Mouse (Mus musculus) thymus, postnatal 14 days (tissue): Measurements from ENCODE around the gene Nol8.

Experiments used
- DNase-seq: peaks from one replicate; pipeline ENCODE4 v3.0.0; 2021

Gene Nol8

DNA sequence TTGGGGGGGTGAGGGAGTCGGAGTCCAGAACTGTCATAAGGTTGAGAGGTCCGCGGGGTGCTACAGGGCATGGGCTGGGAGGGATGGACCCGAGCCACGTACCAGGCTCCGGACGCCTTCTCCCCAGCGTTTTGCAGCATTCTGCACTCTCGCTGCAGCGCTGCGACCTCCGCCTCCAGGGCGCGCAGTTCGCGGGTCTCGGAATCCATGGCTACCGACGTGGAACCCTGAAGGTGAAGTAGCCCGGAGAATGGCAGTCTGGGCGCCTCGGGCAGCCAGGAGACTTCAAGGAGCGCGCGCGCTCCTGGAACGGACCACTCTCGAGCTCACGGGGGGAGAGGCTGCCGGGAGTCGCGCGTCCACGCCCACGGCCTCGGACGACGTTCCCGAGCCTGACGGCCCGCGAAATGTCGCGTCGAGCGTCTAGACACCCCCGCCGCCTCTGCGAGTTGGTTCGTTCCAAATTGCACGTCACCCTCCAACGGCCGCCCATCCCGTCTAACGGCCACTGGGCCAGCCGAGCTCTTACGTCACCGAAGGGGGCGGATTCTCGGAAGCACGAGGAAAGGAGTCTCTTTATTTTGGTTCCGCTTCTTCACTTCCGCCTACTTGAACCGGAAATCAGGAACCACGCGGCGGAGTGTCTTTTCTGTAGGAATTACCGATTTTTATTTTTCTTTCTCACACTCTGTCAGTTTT is at the start of gene Nol8, which contains the start of gene Cenpp:
Gene Nol8 (plus strand): TSS at position 598 of the 699 bp plus-strand sequence.
Gene Cenpp (minus strand): TSS at position 305 of the 699 bp plus-strand sequence.
- DNase-seq: peak; percentile 100

DNA sequence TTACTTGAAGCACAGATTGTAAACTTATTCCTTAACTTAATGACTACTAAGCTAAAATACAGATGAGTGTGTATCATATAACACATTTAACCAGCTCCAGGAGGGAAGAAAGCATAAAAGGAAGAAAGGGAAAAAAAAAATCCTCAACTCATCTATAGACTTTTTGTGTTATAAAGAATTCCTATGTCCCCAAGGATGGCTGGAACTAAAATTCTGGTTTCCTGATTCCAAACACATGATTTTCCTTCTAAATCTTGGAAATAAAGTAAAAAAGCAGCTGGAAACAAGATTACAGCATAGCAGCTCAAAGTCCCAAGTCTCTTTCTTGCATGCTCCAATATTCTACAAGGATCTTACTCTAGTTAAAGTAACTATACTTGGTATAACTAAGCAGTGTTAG is 49.3 kb upstream of the Nol8 start:
- no peak for DNase-seq

DNA sequence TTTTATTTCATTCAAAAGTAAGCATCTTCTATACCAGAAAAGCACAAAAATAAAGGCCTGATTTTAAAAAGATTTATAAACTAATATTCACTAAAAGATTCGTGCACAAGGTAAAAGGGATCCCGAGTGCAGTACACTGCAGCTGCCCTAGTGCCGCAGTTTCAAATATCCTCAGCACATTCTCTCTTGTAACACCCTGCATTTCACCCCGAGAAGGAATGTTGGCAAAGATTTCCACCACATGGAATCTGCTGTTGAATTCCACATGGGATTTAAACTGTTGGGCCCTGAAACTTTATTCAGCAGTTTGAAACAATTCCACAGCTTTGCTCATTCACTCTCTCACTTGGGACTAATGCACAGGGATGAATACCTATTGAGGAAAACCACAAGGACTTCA is 45.2 kb upstream of the Nol8 start, which contains the start of gene Ogn:
Gene Ogn (plus strand): TSS at position 333 of the 400 bp plus-strand sequence.
- no peak for DNase-seq

DNA sequence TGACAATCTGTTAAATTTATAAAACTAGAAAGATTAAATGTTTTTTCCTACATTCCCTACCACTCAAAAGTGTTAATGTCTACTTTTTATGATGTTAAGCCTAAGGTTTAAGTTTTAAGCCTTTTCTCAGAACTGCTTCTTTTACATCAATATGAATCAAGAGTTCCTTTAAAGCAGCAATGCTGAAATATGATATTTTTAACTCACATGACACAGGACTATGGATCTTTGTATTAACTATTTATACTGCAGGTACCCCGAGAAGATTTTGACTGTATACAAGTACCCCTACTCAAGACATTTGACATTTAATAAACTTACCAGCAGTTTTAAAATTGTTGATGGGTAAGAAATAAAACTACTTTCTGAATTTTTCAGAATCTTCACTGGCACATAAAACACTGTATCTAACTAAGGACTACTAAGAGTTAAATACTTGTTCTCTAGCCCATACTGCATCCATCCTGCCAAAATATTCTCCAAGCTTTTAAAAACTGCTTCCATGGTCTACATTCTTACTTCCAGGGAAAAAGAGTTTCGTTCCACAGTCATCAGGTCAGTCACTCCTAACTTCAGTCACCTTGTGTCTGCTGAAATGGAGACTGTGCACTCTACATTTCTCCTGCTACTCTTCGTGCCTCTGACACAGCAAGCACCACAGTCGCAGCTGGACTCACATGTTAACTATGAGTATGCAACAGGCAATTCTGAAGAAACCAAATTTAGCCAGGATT is 44.1 kb upstream of the Nol8 start:
- no peak for DNase-seq

DNA sequence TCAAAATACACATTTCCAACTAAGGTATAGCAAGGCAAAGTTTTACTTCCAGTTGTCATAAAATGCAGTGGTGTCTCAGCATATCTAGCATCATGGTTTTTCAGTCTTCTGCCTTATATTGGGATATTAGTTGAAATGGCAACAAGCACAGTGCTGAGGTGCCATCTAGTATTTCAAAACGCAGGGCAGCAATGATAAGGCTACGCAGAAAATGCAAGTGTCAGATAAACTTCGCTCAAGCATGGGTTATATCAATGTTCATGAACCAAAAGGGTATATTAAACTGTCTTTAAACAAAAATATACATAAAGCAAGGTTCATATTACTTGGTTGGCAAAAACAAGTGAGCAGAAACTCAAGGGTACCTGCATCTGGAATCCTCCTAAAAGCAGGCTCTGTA is 35.9 kb upstream of the Nol8 start:
- DNase-seq: no peak

DNA sequence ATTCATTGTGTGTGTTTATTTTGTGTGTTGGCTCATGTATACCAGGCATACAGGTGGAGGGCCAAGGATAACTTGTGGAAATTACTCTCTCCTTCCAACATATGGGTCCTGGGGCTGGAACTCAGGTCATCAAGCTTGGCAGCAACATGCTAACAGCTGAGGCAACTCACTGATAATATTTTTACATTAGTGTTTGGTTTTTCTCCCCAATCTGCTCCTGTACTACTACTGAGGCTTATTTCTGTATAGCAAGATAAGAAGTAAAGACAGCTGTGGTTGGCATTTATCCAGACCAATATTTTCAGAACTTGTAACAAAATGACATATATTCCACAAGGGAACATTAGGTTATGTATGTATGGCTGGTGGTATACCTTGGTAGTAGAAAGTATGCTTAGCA is 34.5 kb upstream of the Nol8 start:
- DNase-seq: no peak

DNA sequence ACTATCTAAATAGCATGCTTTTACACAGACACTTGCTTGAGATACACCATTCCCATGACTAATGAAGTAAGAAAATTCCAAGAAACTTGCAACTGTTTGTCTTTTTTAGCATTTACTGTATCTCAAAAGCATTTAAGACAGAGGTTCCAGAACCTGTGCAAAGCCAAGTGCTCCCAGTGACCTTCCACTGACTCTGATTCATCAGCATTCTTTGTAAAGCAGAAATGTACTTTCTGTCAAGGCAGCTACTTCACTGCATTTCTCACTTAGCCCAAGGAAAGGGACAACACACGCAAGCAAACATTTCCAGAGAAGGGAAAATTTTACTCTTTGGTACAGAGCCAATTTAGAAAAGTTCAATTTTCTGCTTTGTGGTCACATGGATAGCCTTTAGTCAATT is 29.7 kb upstream of the Nol8 start:
- DNase-seq: no peak

DNA sequence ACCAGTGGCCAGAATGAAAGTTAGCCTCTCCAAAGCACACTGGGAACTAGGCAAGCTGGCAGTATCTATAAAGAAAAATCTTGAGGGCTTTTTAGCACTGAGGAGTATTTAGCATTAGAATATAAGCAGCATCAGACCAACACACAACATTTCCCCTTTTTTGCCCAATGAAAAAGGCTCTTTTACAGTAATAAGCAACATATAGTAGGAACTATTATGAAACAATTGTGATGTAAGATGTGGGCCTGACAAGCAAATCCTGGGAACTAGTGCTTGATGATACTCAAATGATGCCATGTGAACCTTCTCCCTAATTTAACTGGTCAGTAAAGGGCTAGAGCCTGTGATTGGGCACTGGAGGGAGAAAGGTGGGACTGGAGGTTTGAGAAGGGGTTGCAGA is 24.7 kb upstream of the Nol8 start:
- DNase-seq: no peak

DNA sequence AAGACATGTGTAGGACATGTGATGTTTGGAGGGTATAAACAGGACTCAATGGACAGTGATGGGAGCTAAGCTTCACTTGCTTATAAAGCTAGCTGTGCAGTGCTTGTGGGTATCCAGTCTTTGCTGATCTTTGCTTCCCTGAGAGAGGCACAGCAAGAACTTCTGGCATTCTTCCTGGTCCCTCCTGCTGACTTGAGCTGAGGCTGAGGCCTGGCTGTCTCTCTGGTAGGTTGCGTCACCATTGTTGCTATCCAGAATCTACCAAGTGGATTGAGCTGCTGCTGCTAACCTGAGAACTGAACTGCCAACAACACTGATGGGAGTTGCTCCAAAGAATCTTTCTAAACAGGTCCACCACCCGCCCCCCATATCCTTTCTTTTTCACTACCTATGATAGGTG is 23.8 kb upstream of the Nol8 start:
- DNase-seq: no peak

DNA sequence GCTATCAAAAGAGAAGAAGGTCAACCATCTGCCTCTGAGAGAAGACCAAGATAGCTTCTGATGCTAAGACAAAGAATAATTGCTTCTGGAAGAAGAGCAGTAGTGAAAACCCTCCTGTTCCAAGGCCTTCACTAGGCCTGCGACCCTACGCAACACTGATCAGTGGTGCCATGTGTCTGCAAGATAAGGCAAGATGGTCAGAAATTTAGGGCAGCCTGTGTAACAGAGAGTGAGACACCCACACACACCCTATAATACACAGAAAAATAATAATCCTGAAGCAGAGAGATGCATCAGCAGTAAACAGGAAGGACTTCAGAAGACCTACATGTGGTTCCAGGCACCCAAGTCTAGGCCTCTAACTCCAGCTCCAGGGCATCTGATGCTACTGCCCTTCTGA is 12.9 kb upstream of the Nol8 start:
- DNase-seq: no peak

DNA sequence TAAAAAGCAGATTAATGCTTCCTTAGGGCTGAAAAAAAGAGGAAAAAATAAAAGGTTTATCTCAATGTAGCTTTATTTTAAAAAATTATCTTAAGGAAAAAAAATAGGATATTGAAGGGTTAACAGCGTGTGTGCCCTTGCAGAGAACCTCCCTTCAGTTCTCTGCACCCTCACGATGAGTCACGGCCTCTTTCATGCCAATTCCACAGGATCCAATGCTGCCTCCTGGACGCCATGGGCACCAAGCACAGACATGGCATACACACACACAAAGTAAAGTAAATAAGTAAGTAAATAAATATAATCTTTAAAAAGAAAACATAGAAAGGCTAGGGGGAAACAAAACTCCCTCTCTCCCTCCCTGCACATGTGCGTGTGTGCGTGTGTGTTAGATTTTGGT is 10.2 kb upstream of the Nol8 start:
- no peak for DNase-seq

DNA sequence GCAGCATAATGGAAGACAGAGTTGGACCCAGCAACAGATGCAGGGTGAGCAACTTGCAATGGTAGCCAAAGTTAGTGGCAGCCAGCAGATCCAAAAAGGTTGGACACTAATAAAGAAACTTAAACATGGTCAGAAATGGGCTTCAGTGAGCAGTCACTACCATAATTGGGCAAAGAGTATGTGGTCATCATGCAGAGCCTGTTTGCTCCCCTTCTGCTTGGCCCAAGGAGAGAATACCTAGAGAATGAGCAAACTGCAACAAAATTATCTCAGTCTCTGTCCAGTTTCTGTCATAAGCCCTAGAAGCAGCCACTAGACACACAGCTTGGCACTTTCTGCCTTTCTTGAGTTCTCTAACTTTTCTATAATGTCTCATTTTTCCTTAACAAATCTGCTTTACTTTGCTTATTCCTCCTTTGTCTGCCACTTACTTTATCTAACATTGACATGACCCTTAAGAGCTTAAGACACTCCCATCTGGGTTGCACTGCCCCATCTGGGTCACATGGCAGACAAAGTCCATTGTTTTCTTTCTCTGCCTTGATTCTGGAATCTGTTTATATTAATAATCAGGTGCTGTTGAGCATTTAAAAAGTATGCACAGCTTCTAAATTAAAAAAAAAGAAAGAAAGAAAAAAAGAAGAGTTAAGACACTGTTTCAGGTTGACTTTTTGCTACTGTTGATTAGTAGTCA is 9.1 kb upstream of the Nol8 start:
- no peak for DNase-seq

DNA sequence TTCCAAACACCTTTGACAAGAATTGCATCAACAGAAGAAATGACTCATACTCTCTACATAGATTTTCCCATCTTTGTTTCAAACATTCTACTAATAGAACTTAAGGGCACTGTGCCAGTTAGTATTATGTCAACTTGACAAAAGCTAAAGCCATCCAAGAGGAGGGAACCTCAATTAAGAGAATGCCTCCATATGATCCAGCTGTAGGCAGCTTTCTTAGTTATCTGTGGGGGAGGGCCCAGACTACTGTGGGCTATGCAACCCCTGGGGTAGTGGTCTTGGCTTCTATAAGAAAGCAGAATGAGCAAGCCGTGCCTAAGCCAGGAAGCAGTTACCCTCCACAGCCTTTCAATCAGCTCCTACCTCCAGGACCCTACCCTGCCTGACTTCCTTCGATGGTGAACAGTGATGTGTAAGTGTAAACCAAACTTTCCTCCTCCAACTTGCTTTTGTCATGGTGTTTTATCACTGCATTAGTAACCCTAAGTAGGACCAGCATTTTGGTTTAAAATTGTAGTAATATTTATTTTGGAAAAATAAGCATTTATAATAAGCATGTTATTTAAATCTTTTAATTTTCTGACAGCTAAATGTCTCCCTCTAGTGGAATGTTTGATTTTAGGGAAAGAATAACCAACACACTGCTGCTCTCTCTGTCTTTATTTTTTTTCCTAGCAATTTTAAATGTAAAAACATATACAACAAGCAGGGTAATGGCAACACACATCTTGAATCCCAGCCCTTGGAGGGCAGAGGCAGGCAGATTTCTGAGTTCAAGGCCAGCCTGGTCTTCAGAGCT is 7.9 kb upstream of the Nol8 start:
- no peak for DNase-seq

DNA sequence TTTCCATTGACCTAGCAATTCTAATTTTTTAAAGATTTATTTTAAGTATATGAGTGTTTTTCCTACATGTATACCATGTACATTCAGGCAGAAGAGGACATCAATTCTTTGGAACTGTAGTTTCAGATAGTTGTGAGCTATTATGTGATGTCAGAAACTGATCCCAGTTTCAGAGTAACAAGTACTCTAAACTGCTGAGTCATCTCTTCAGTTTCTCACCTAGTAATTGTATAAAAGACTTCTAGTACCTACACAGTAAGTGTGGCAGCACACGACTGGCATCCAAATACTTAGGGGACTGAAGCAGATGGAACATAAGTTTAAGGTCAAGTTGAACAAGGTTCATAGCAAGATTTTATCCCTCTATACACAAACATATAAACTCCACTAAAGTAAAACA is 6.9 kb upstream of the Nol8 start:
- no peak for DNase-seq

DNA sequence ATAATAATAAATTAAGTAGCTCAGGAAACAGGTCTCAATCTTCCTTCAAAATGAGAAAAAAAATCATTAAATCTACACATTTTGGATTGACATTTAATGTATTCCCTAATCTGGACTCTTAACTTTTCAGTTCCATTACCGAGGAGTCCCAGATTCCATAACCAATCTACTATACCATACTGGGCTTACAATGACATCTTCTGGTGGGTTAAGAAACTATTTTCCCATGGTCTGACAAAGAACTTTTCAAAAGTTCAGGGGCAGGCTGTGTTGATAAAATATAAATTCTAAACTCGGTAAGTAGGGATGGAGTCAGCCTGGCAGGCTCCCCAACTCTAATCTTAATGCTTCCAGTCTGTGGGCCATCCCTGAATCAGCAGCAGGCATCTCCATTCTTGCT is 1.7 kb upstream of the Nol8 start:
- DNase-seq: no peak

DNA sequence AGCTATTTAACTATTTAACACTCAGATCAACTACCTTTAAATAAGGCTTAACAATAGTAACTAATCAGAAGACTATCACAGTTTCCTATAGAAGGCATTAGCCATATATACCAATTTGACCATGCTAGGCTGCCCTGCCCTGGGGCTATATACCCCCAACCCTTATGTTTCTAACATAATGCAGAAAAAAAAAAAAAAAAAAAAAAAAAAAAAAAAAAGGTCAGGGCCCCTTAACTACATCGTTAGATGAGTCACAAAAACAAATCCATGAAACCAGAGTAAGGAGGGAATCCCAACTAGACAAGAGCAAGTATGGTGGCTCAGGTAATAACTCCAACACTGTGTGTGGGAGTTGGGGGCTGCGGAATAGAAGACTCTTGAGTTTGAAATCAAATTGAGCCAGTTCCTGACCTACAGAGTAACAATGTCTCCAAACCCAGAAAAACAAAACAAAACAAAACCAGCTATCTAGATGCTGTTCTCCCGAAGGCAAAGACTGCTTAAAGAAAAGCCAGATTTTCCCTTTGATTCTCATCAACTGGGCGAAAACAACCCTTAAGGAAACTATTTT is 1.0 kb upstream of the Nol8 start:
- DNase-seq: no peak

DNA sequence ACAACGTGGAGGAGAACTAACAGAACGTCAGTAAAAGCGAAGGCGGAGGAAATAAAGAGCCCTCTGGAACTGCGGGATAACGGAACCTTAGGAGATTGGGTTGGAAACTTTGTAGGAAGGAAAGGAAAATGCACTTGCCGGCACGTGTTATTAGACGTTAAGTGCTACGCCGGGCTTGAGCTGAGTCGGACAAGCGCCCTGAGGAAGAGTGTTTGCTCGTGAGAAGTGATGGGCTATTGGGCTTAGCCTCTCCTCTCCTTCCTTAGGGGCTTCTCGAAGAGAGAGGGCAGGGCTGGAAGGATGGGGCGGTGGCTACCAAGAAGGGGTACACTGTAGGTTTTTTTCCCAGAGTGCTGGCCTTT is 283 bp downstream of the Nol8 start:
- DNase-seq: no peak

DNA sequence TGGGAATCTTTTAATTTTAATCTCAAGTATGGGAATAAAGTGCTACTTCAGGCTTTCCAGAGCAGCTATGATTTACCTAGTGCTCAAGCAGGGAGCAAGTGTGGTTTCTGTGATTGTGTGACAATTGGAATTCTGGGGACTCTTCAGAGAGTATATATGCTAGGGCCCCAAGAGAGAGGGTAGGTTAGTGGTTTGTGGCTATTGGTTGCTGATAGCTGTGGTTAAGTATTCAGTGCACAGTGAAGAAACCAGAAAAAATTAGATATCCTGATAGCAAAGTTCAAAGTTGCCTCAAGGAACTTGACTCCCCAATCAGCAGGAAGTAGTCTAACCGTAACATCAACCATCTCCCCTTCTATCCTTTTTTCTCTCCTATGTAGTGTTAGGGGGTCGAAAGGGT is 24.9 kb downstream of the Nol8 start:
- DNase-seq: no peak

DNA sequence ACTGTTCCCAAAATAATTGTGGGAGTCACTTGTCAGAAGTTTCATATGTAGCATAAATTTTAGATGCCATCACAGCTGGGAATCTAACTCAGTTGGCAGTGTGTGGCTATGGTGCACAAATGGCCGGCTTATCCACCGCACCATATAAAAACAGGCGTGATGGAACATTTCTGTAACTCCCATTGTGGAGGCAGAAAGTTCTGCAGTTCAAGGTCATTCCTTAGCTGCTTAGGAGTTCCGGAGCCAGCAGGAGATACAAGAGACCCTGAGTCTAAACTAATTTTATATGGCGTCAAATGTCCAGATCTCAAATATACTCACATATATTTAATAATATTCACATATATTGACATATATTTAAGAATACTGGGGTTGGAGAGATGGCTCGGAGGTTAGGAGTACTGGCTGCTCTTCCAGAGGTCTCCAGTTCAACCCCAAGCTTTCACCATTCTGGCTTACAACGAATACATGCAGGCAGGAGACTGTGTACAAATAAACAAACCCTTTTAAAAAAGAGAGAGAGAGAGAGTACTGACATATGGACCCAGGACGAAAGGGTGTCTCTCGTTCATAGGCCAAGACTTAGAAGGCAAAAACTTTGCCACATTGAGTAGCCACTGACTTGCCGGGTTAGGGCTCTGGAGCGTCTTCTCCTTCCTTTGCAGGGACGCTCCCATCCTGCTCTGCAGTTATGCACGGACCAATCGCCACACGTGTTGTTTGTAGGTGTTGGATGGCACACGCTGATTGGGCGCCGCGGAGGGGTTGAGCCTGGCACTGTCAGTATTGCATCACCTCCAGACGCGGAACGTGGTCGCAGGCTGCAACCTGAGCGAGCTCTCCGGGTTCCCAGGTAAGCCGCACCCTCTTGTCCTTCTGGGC is 28.7 kb downstream of the Nol8 start, which contains the start of gene Iars:
Gene Iars (plus strand): TSS at position 750 of the 882 bp plus-strand sequence.
- DNase-seq: peak; percentile 98

DNA sequence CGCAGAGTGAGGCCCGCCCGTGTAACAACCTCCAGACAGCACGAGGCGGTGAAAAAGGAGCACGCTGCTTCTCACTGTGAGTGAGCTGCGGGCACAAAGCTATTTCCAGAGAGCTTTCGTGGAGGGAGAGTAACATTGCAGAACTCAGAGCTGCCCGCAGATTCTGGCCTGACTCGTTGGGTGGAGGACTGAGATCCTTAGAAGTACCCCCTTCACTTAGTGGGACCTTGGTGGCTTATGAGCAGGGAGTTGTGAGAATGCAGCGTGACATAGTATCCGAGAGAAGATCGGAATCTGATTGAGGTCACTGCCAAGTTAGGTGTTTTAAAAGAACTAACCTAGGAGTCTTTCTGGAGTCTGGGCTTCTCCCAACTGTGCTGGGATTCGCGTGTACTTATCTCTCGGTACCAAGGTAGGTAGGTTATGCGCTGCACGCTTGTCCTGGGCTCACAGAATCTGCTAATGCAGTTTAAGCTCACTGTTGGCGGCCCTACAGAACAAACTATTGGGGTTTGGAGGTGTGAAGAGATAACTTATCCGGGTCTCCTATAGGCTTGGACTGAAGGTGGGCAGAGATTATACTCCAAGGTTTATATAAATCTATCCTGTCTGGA is 29.5 kb downstream of the Nol8 start:
- peak; percentile 10 for DNase-seq

DNA sequence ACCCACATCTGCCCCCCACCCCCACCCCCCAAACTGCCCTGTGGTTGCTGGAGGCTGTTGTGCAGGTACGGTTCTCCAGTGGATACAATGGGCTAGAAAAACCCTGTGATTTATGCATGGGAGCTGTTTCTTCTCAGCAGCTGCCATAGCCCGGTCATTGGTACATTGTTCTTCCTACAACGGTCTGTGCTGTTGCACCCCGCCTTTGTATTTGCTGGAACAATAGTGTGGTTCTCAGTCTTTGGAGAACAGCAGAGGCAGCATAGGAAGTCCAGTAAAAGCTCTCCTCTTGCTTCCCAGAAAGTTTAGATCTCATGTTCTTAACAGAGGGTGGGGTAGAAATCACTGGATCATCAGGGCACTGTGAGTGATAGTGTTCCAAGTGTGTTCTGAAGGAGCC is 31.4 kb downstream of the Nol8 start:
- no peak for DNase-seq
